Mouse (Mus musculus): ENCODE data around the gene Dnase1l3. TPM values are rescaled to one million over a fixed set of nuclear protein-coding genes. Genes with fewer than 3 reads are reported as not detected.
"Not testable (repeated sequence)": the region's sequence is repeated elsewhere in the genome, so short reads cannot be mapped to it uniquely, and the experiment has no call there.

Dnase1l3 gene
- polyA plus RNA-seq, 1 experiment from 2014 or later, result 1.2 TPM

GRCm38 (mm10) chr14:8007486-8007885 is 13.1 kb upstream of the Dnase1l3 start:
- Histone ChIP-seq H3K36me3 (no peaks in the 10 kb centered on the region), H3K9ac (no peak overlapping the region), H3K27ac (no peak overlapping the region), H3K27me3 (replicated peaks) (no peaks in the 10 kb centered on the region), H3K9me3 (no peaks in the 10 kb centered on the region), H3K4me1 (replicated peaks) (peaks cover 3% of the 10 kb centered on the region; the same call in 1 of the 2 replicates), H3K4me3 (replicated peaks) (no peak overlapping the region), H3K4me2 (replicated peaks) (no peak overlapping the region)
- no peak for ATAC-seq
- 70% methylated on average over 2 of the region's 2 CpGs for WGBS

- Histone ChIP-seq H3K4me3 (replicated peaks) (no peak overlapping the region), H3K4me2 (replicated peaks) (no peak overlapping the region), H3K27ac (no peak overlapping the region), H3K4me1 (replicated peaks) (peaks cover 3% of the 10 kb centered on the region; the same call in 1 of the 2 replicates), H3K27me3 (replicated peaks) (0 out of 2 replicates have a peak, but pooled peaks cover under 1% of the 10 kb centered on the region), H3K9ac (no peak overlapping the region), H3K9me3 (no peaks in the 10 kb centered on the region), H3K36me3 (no peaks in the 10 kb centered on the region)
- no peak for ATAC-seq
Observed at GRCm38 (mm10) chr14:8007084-8007483, 12.7 kb upstream of the Dnase1l3 start.

- H3K36me3 ChIP-seq; H3K27ac ChIP-seq; H3K9me3 ChIP-seq; H3K4me2 ChIP-seq (replicated peaks); H3K4me1 ChIP-seq (replicated peaks); H3K4me3 ChIP-seq (replicated peaks); H3K9ac ChIP-seq; ATAC-seq; H3K27me3 ChIP-seq (replicated peaks): not testable (repeated sequence)
- WGBS, result 60% methylated on average over 3 of the region's 3 CpGs
Observed at GRCm38 (mm10) chr14:8006061-8006460, 11.7 kb upstream of the Dnase1l3 start.

- peak overlapping the region; percentile 46 for H3K9ac ChIP-seq
- no peak for ATAC-seq
Observed at GRCm38 (mm10) chr14:8003727-8004670, 9.6 kb upstream of the Dnase1l3 start.

GRCm38 (mm10) chr14:8003093-8003670 is 8.8 kb upstream of the Dnase1l3 start:
- H3K4me3 ChIP-seq (replicated peaks), result peak overlapping the region; percentile 55
- no peaks in the 10 kb centered on the region for H3K9me3 ChIP-seq
- H3K9ac ChIP-seq, result peak overlapping the region; percentile 46
- peaks cover 11% of the 10 kb centered on the region for H3K27me3 ChIP-seq (replicated peaks)
- 1% methylated on average over 23 of the region's 23 CpGs for WGBS
- H3K36me3 ChIP-seq, result no peaks in the 10 kb centered on the region
- peak overlapping the region; percentile 88 for H3K4me2 ChIP-seq (replicated peaks)
- H3K4me1 ChIP-seq (replicated peaks), result peaks cover 3% of the 10 kb centered on the region; the same call in 1 of the 2 replicates
- peak; percentile 68 for ATAC-seq
- peak overlapping the region; percentile 14; the same call in 1 of the 2 replicates for H3K27ac ChIP-seq

More at GRCm38 (mm10) chr14:8003727-8004670, 9.6 kb upstream of the Dnase1l3 start:
- no peaks in the 10 kb centered on the region for H3K36me3 ChIP-seq
- H3K27ac ChIP-seq, result no peak overlapping the region
- peaks cover 3% of the 10 kb centered on the region; the same call in 1 of the 2 replicates for H3K4me1 ChIP-seq (replicated peaks)
- peak overlapping the region; percentile 55 for H3K4me3 ChIP-seq (replicated peaks)
- 40% methylated on average over 18 of the region's 18 CpGs for WGBS
- H3K27me3 ChIP-seq (replicated peaks), result peaks cover 11% of the 10 kb centered on the region
- H3K9me3 ChIP-seq, result no peaks in the 10 kb centered on the region
- peak overlapping the region; percentile 88 for H3K4me2 ChIP-seq (replicated peaks)

- H3K27ac ChIP-seq, result peak within 1 kb of the TSS; percentile 14; the same call in 1 of the 2 replicates
- peaks cover 3% of the 10 kb centered on the region; the same call in 1 of the 2 replicates for H3K4me1 ChIP-seq (replicated peaks)
- peak within 1 kb of the TSS; percentile 88 for H3K4me2 ChIP-seq (replicated peaks)
- H3K9me3 ChIP-seq, result no peaks in the 10 kb centered on the region
- ATAC-seq, result peak; percentile 92
- peaks cover 11% of the 10 kb centered on the region for H3K27me3 ChIP-seq (replicated peaks)
- 1% methylated on average over 38 of the region's 38 CpGs for WGBS
- H3K9ac ChIP-seq, result peak within 1 kb of the TSS; percentile 46
- peak within 1 kb of the TSS; percentile 55 for H3K4me3 ChIP-seq (replicated peaks)
- H3K36me3 ChIP-seq, result no peaks in the 10 kb centered on the region
Observed at GRCm38 (mm10) chr14:8002432-8003092, 8.2 kb upstream of the Dnase1l3 start, which contains the start of gene Abhd6. Gene Abhd6, plus strand, starts transcription at chr14:8002902.

GRCm38 (mm10) chr14:8000831-8001685 is 6.7 kb upstream of the Dnase1l3 start:
- H3K27me3 ChIP-seq (replicated peaks), result peaks cover 11% of the 10 kb centered on the region
- H3K36me3 ChIP-seq, result no peaks in the 10 kb centered on the region
- no peak overlapping the region for H3K4me2 ChIP-seq (replicated peaks)
- no peak overlapping the region for H3K4me3 ChIP-seq (replicated peaks)
- H3K4me1 ChIP-seq (replicated peaks), result peaks cover 3% of the 10 kb centered on the region; the same call in 1 of the 2 replicates
- 30% methylated on average over 17 of the region's 17 CpGs for WGBS
- ATAC-seq, result no peak
- H3K9me3 ChIP-seq, result no peaks in the 10 kb centered on the region
- no peak overlapping the region for H3K27ac ChIP-seq
- H3K9ac ChIP-seq, result no peak overlapping the region

GRCm38 (mm10) chr14:8000247-8000646 is 5.9 kb upstream of the Dnase1l3 start:
- no peaks in the 10 kb centered on the region for H3K9me3 ChIP-seq
- no peak overlapping the region for H3K4me2 ChIP-seq (replicated peaks)
- peaks cover 3% of the 10 kb centered on the region; the same call in 1 of the 2 replicates for H3K4me1 ChIP-seq (replicated peaks)
- ATAC-seq, result no peak
- no peaks in the 10 kb centered on the region for H3K36me3 ChIP-seq
- peaks cover 11% of the 10 kb centered on the region for H3K27me3 ChIP-seq (replicated peaks)
- H3K4me3 ChIP-seq (replicated peaks), result no peak overlapping the region
- H3K9ac ChIP-seq, result no peak overlapping the region
- no peak overlapping the region for H3K27ac ChIP-seq
- WGBS, result 80% methylated on average over 5 of the region's 5 CpGs

- Histone ChIP-seq H3K36me3 (no peaks in the 10 kb centered on the region), H3K9me3 (no peaks in the 10 kb centered on the region), H3K4me2 (replicated peaks) (no peak overlapping the region), H3K27me3 (replicated peaks) (peaks cover 11% of the 10 kb centered on the region), H3K4me3 (replicated peaks) (no peak overlapping the region), H3K27ac (no peak overlapping the region), H3K9ac (no peak overlapping the region), H3K4me1 (replicated peaks) (peaks cover 5% of the 10 kb centered on the region; the same call in 1 of the 2 replicates)
- ATAC-seq, result no peak
- WGBS, result 72% methylated on average over 5 of the region's 5 CpGs
Observed at GRCm38 (mm10) chr14:7999435-7999834, 5.1 kb upstream of the Dnase1l3 start.

GRCm38 (mm10) chr14:7999030-7999429 is 4.7 kb upstream of the Dnase1l3 start:
- WGBS, result 73% methylated on average over 3 of the region's 3 CpGs
- peaks cover 6% of the 10 kb centered on the region; the same call in 1 of the 2 replicates for H3K4me1 ChIP-seq (replicated peaks)
- H3K4me2 ChIP-seq (replicated peaks), result no peak overlapping the region
- H3K27me3 ChIP-seq (replicated peaks), result peaks cover 11% of the 10 kb centered on the region
- ATAC-seq, result no peak
- H3K4me3 ChIP-seq (replicated peaks), result no peak overlapping the region
- H3K9me3 ChIP-seq, result no peaks in the 10 kb centered on the region
- H3K9ac ChIP-seq, result no peak overlapping the region
- H3K27ac ChIP-seq, result no peak overlapping the region
- no peaks in the 10 kb centered on the region for H3K36me3 ChIP-seq

- 3% methylated on average over 15 of the region's 15 CpGs for WGBS
Observed at GRCm38 (mm10) chr14:7997255-7997696, 2.9 kb upstream of the Dnase1l3 start.

More at GRCm38 (mm10) chr14:7997255-7997696, 2.9 kb upstream of the Dnase1l3 start:
- Histone ChIP-seq H3K4me1 (replicated peaks) (0 out of 2 replicates have a peak, but pooled peaks cover 3% of the 10 kb centered on the region), H3K36me3 (no peaks in the 10 kb centered on the region), H3K9ac (no peak overlapping the region), H3K9me3 (no peaks in the 10 kb centered on the region), H3K4me2 (replicated peaks) (peak overlapping the region; percentile 49), H3K4me3 (replicated peaks) (peak overlapping the region; percentile 15; the same call in 1 of the 2 replicates), H3K27me3 (replicated peaks) (peaks cover 11% of the 10 kb centered on the region), H3K27ac (no peak overlapping the region)
- ATAC-seq, result peak; percentile 62; the same call in 1 of the 2 replicates

All from intestine, embryonic 15.5 days (tissue).